Mouse (Mus musculus) intestine, embryonic 14.5 days (tissue): ENCODE results near the gene Tmem246. TPM values are rescaled to one million over a fixed set of nuclear protein-coding genes. Genes with fewer than 3 reads are reported as not detected.

Experiments used
- ATAC-seq: fragments of 200-750 bp; cut with Nextera tagmentation; replicated peaks from 2 replicates; pipeline ENCODE4 v1.8.0; 2017; ENCODE audit warnings: low read depth, moderate number of reproducible peaks, moderate TSS enrichment, moderate library complexity; ENCODE audit not compliant: low FRiP score, low TSS enrichment
- DNase-seq: peaks from one replicate; pipeline ENCODE4 v3.0.0-alpha.2; 2018; ENCODE audit warnings: low spot score
- H3K27ac ChIP-seq: fragments of 300-500 bp; sonication (generic); 2 replicates; pipeline ENCODE4 v1.5.1; 2014; ENCODE audit warnings: low read depth, mild to moderate bottlenecking, control low read depth
- H3K27me3 ChIP-seq: fragments of 300-500 bp; sonication (generic); replicated peaks from 2 replicates; pipeline ENCODE4 v1.6.1; 2014; ENCODE audit warnings: low read length, control low read depth; ENCODE audit not compliant: control insufficient read depth, insufficient read depth
- H3K36me3 ChIP-seq: fragments of 300-500 bp; sonication (generic); 2 replicates; pipeline ENCODE4 v1.6.1; 2014; ENCODE audit warnings: low read length, control low read depth; ENCODE audit not compliant: control insufficient read depth, insufficient read depth
- H3K4me1 ChIP-seq: fragments of 300-500 bp; sonication (generic); replicated peaks from 2 replicates; pipeline ENCODE4 v1.6.1; 2014; ENCODE audit warnings: low read length, control low read depth, mixed read lengths; ENCODE audit not compliant: control insufficient read depth, insufficient read depth
- H3K4me2 ChIP-seq: fragments of 300-500 bp; sonication (generic); 2 replicates; pipeline ENCODE4 v1.6.1; 2014; ENCODE audit warnings: low read length
- H3K4me3 ChIP-seq: fragments of 300-500 bp; sonication (generic); 2 replicates; pipeline ENCODE4 v1.5.1; 2014; ENCODE audit warnings: low read depth, low read length, control low read depth, mixed read lengths
- H3K9ac ChIP-seq: fragments of 300-500 bp; sonication (generic); 2 replicates; pipeline ENCODE4 v1.6.1; 2014; ENCODE audit warnings: mild to moderate bottlenecking, low read length
- H3K9me3 ChIP-seq: fragments of 300-500 bp; sonication (generic); 2 replicates; pipeline ENCODE4 v1.6.1; 2016; ENCODE audit warnings: low read length, control low read depth; ENCODE audit not compliant: control insufficient read depth
- WGBS: fragments of 180-500 bp; shearing (Covaris S2); extraction: QIAGEN DNeasy Blood & Tissue Kit; methylation state at CpG from one replicate; pipeline ENCODE4 v1.1.7; 2014; 5-methylcytosine and 5-hydroxymethylcytosine counted together
- polyA plus RNA-seq: library from polyadenylated mRNA; unstranded; fragments of >200 nt; fragmentation: Nextera tagmentation; extraction: Ambion mirVana; gene quantifications from 2 replicates; pipeline ENCODE4 v1.2.1, GENCODE M21; 2014

Tmem246 gene
- polyA plus RNA-seq, 1 experiment from 2014 or later, result 23.6 TPM

GRCm38 (mm10) chr4:49558181-49558580 is 39.5 kb downstream of the Tmem246 start:
- no peaks in the 10 kb centered on the region for H3K9me3 ChIP-seq
- ATAC-seq, result no peak

GRCm38 (mm10) chr4:49557375-49557774 is 40.3 kb downstream of the Tmem246 start:
- Histone ChIP-seq H3K27ac (no peak overlapping the region), H3K36me3 (no peaks in the 10 kb centered on the region)
- WGBS, result 96% methylated on average over 7 of the region's 7 CpGs

More at GRCm38 (mm10) chr4:49558181-49558580, 39.5 kb downstream of the Tmem246 start:
- no peaks in the 10 kb centered on the region for H3K4me1 ChIP-seq
- WGBS, result 65% methylated on average over 2 of the region's 2 CpGs
- no peak overlapping the region for H3K9ac ChIP-seq
- DNase-seq, result no peak
- H3K4me3 ChIP-seq, result no peak overlapping the region
- H3K36me3 ChIP-seq, result no peaks in the 10 kb centered on the region
- no peak overlapping the region for H3K27ac ChIP-seq
- H3K4me2 ChIP-seq, result no peak overlapping the region
- no peaks in the 10 kb centered on the region for H3K27me3 ChIP-seq

GRCm38 (mm10) chr4:49553380-49553779 is 44.3 kb downstream of the Tmem246 start:
- H3K4me2 ChIP-seq, result no peak overlapping the region
- ATAC-seq, result no peak
- no peaks in the 10 kb centered on the region for H3K4me1 ChIP-seq
- no peak overlapping the region for H3K9ac ChIP-seq
- H3K4me3 ChIP-seq, result no peak overlapping the region
- H3K27ac ChIP-seq, result no peak overlapping the region
- DNase-seq, result no peak
- no peaks in the 10 kb centered on the region for H3K27me3 ChIP-seq
- H3K36me3 ChIP-seq, result no peaks in the 10 kb centered on the region
- no peaks in the 10 kb centered on the region for H3K9me3 ChIP-seq
- 62% methylated on average over 5 of the region's 5 CpGs for WGBS

More at GRCm38 (mm10) chr4:49557375-49557774, 40.3 kb downstream of the Tmem246 start:
- no peaks in the 10 kb centered on the region for H3K27me3 ChIP-seq
- no peak overlapping the region for H3K4me2 ChIP-seq
- no peaks in the 10 kb centered on the region for H3K9me3 ChIP-seq
- no peak for DNase-seq
- ATAC-seq, result no peak
- H3K4me3 ChIP-seq, result no peak overlapping the region
- no peak overlapping the region for H3K9ac ChIP-seq
- no peaks in the 10 kb centered on the region for H3K4me1 ChIP-seq

GRCm38 (mm10) chr4:49549383-49549782 is 48.3 kb downstream of the Tmem246 start, which contains the start of gene Aldob:
Gene Aldob (minus strand): TSS chr4:49549546.
- DNase-seq (peak; percentile 54), ATAC-seq (peak; percentile 73)
- Histone ChIP-seq H3K4me3 (0 out of 2 replicates have a peak within 1 kb of the TSS, but pooled peaks have one; percentile 2), H3K9me3 (no peaks in the 10 kb centered on the region), H3K9ac (no peak within 1 kb of the TSS), H3K27me3 (no peaks in the 10 kb centered on the region), H3K4me2 (peak within 1 kb of the TSS; percentile 38), H3K4me1 (no peaks in the 10 kb centered on the region), H3K36me3 (no peaks in the 10 kb centered on the region), H3K27ac (no peak within 1 kb of the TSS)
- 41% methylated on average over 3 of the region's 3 CpGs for WGBS

- WGBS, result 78% methylated on average over 7 of the region's 7 CpGs
- H3K4me1 ChIP-seq, result no peaks in the 10 kb centered on the region
- H3K4me2 ChIP-seq, result peak overlapping the region; percentile 38
- no peaks in the 10 kb centered on the region for H3K27me3 ChIP-seq
- ATAC-seq (no peak), DNase-seq (no peak)
- no peak overlapping the region for H3K4me3 ChIP-seq
- H3K27ac ChIP-seq, result no peak overlapping the region
- H3K9ac ChIP-seq, result no peak overlapping the region
- H3K36me3 ChIP-seq, result no peaks in the 10 kb centered on the region
- H3K9me3 ChIP-seq, result no peaks in the 10 kb centered on the region
Measured at GRCm38 (mm10) chr4:49547544-49548219, 50.0 kb downstream of the Tmem246 start.

- 57% methylated on average over 6 of the region's 6 CpGs for WGBS
- ATAC-seq (peak; percentile 76; the same call in 1 of the 2 replicates), DNase-seq (no peak)
- Histone ChIP-seq H3K27ac (no peak overlapping the region), H3K27me3 (no peaks in the 10 kb centered on the region), H3K36me3 (no peaks in the 10 kb centered on the region), H3K4me1 (no peaks in the 10 kb centered on the region), H3K4me2 (peak overlapping the region; percentile 14; the same call in 1 of the 2 replicates), H3K4me3 (no peak overlapping the region), H3K9ac (no peak overlapping the region), H3K9me3 (no peaks in the 10 kb centered on the region)
Measured at GRCm38 (mm10) chr4:49546873-49547543, 50.7 kb downstream of the Tmem246 start.

GRCm38 (mm10) chr4:49546026-49546425 is 51.6 kb downstream of the Tmem246 start:
- ATAC-seq (no peak), DNase-seq (no peak)
- Histone ChIP-seq H3K9me3 (no peaks in the 10 kb centered on the region), H3K9ac (no peak overlapping the region), H3K27me3 (no peaks in the 10 kb centered on the region), H3K36me3 (no peaks in the 10 kb centered on the region), H3K27ac (no peak overlapping the region), H3K4me1 (no peaks in the 10 kb centered on the region), H3K4me3 (no peak overlapping the region), H3K4me2 (no peak overlapping the region)
- 83% methylated on average over 2 of the region's 2 CpGs for WGBS

GRCm38 (mm10) chr4:49540966-49541365 is 56.7 kb downstream of the Tmem246 start:
- 80% methylated on average over 3 of the region's 3 CpGs for WGBS
- no peaks in the 10 kb centered on the region for H3K36me3 ChIP-seq
- no peaks in the 10 kb centered on the region for H3K4me1 ChIP-seq
- DNase-seq (no peak), ATAC-seq (no peak)
- no peaks in the 10 kb centered on the region for H3K27me3 ChIP-seq
- no peak overlapping the region for H3K4me3 ChIP-seq
- H3K9ac ChIP-seq, result no peak overlapping the region
- H3K4me2 ChIP-seq, result no peak overlapping the region
- H3K9me3 ChIP-seq, result no peaks in the 10 kb centered on the region
- H3K27ac ChIP-seq, result no peak overlapping the region
